Mouse (Mus musculus) cerebellum, adult 2 months (tissue): ENCODE data around the gene Gm4553.
"Not testable (repeated sequence)": the region's sequence is repeated elsewhere in the genome, so short reads cannot be mapped to it uniquely, and the experiment has no call there.

Experiments
- CTCF ChIP-seq: fragments of 200-500 bp; IDR thresholded peaks from 2 replicates; pipeline ENCODE4 v1.5.1; 2011; ENCODE audit warnings: low read depth, mild to moderate bottlenecking, control low read depth, low read length, moderate library complexity, borderline replicate concordance; ENCODE audit not compliant: insufficient read depth
- POLR2A ChIP-seq: fragments of 200-500 bp; IDR thresholded peaks from 2 replicates; pipeline ENCODE4 v1.6.1; 2011; ENCODE audit warnings: low read length, control low read depth, borderline replicate concordance; ENCODE audit not compliant: insufficient read depth

DNA sequence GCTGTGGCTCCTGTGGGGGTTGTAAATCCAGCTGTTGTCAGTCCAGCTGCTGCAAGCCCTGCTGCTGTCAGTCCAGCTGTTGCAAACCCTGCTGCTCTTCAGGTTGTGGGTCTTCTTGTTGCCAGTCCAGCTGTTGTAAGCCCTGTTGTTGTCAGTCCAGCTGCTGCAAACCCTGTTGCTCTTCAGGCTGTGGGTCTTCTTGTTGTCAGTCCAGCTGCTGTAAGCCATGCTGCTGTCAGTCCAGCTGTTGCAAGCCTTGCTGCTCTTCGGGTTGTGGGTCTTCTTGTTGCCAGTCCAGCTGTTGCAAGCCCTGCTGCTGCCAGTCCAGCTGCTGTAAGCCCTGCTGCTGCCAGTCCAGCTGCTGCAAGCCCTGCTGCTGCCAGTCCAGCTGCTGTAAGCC lies 46.6 kb upstream of the Gm4553 start:
- TF ChIP-seq CTCF, POLR2A: not testable (repeated sequence)
